Comparison of ENCODE assay signal across 8 mouse cellular contexts in the genomic region with DNA sequence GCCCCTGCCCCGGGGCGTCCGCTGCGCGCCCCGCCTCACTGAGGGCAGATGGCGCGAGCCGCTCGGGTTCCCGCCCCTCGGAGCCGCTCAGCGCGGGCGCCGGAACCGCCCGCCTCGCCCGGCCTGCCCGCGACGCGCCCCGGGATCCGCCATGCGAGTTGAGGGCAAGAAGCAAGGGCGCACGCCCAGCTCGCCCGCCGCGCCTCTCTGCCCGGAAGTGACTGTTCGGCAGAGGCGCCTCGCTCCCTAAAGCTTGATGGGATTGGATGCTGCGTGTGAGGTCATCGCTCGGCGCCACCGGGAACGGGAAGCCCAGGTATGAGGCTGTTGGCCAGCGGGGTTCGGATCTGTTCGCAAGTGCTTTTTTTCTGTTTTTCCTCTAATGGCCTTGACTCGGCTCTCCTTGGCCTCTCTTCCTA. TPM values are rescaled to one million over a fixed set of nuclear protein-coding genes. Genes with fewer than 3 reads are reported as not detected.
A peak's percentile ranks its signal among the peaks of the same experiment; 100 is the strongest.
DNase-seq lines count a peak whose midpoint lies in the region; ATAC-seq and TF ChIP-seq lines count a peak whose summit lies in the region.

A gene (minus strand): TSS at position 207 of the 419 bp plus-strand sequence.
A gene (plus strand): TSS at position 276 of the 419 bp plus-strand sequence.

- H3K4me3 ChIP-seq in ES-Bruce4 (ENCODE audit: low read depth, low read length): peak within 1 kb of the TSS; percentile 90
- peak within 1 kb of the TSS; percentile 95 for H3K4me3 ChIP-seq in forebrain, embryonic 13.5 days
- peak within 1 kb of the TSS; percentile 88 for H3K4me3 ChIP-seq in liver, postnatal 0 days (ENCODE audit: low read depth, low read length)
- H3K4me3 ChIP-seq in neural tube, embryonic 14.5 days (ENCODE audit: low read depth, low read length): peak within 1 kb of the TSS; percentile 97

- peaks cover 2% of the 10 kb centered on the region; the same call in 1 of the 2 replicates for H3K36me3 ChIP-seq in ES-Bruce4 (ENCODE audit: control insufficient read depth, insufficient read depth, low read length, poor library complexity, severe bottlenecking)
- peaks cover 2% of the 10 kb centered on the region for H3K36me3 ChIP-seq in forebrain, embryonic 13.5 days (ENCODE audit: poor library complexity, severe bottlenecking)
- no peaks in the 10 kb centered on the region for H3K36me3 ChIP-seq in liver, postnatal 0 days (replicated peaks; ENCODE audit: insufficient read depth, low read length)
- H3K36me3 ChIP-seq in neural tube, embryonic 14.5 days (ENCODE audit: control insufficient read depth, insufficient read depth, low read length): no peaks in the 10 kb centered on the region

- peak within 1 kb of the TSS; percentile 75 for H3K4me2 ChIP-seq in forebrain, embryonic 13.5 days
- H3K4me2 ChIP-seq in liver, postnatal 0 days (ENCODE audit: low read depth, low read length): peak within 1 kb of the TSS; percentile 83
- H3K4me2 ChIP-seq in neural tube, embryonic 14.5 days (ENCODE audit: low read depth, low read length): peak within 1 kb of the TSS; percentile 66

- WGBS in forebrain, embryonic 13.5 days: 0% methylated on average over 47 of the region's 48 CpGs
- under 1% methylated on average over 48 of the region's 48 CpGs for WGBS in large intestine, adult 2 months
- under 1% methylated on average over 41 of the region's 48 CpGs for WGBS in liver, postnatal 0 days (ENCODE audit: insufficient replicate concordance)
- under 1% methylated on average over 44 of the region's 48 CpGs for WGBS in neural tube, embryonic 14.5 days

- H3K9ac ChIP-seq in ES-Bruce4 (ENCODE audit: low read depth, poor library complexity, severe bottlenecking): peak within 1 kb of the TSS; percentile 83
- H3K9ac ChIP-seq in forebrain, embryonic 13.5 days: peak within 1 kb of the TSS; percentile 95
- peak within 1 kb of the TSS; percentile 88 for H3K9ac ChIP-seq in liver, postnatal 0 days (replicated peaks)
- H3K9ac ChIP-seq in neural tube, embryonic 14.5 days (replicated peaks; ENCODE audit: low read depth, low read length): peak within 1 kb of the TSS; percentile 84

- no peak for TF ChIP-seq EP300 in ES-Bruce4 (IDR thresholded peaks at IDR 0.05; ENCODE audit: insufficient read depth, low read depth, low read length)
- no peak for TF ChIP-seq EP300 in liver, postnatal 0 days (IDR thresholded peaks at IDR 0.05; ENCODE audit: low read depth)

- H3K9me3 ChIP-seq in ES-Bruce4 (replicated peaks; ENCODE audit: control insufficient read depth, insufficient read depth, low read length, poor library complexity, severe bottlenecking): no peaks in the 10 kb centered on the region
- H3K9me3 ChIP-seq in forebrain, embryonic 13.5 days (replicated peaks): no peaks in the 10 kb centered on the region
- no peaks in the 10 kb centered on the region for H3K9me3 ChIP-seq in liver, postnatal 0 days (ENCODE audit: low read length)
- H3K9me3 ChIP-seq in neural tube, embryonic 14.5 days (ENCODE audit: control insufficient read depth, low read length): no peaks in the 10 kb centered on the region

- H3K27me3 ChIP-seq in ES-Bruce4 (ENCODE audit: control insufficient read depth, insufficient read depth, low read length, poor library complexity, severe bottlenecking): no peaks in the 10 kb centered on the region
- no peaks in the 10 kb centered on the region for H3K27me3 ChIP-seq in forebrain, embryonic 13.5 days
- no peaks in the 10 kb centered on the region for H3K27me3 ChIP-seq in liver, postnatal 0 days (ENCODE audit: insufficient read depth, low read length)
- no peaks in the 10 kb centered on the region for H3K27me3 ChIP-seq in neural tube, embryonic 14.5 days (ENCODE audit: control insufficient read depth, insufficient read depth, low read length)

- no peak for TF ChIP-seq CTCF in ES-Bruce4 (IDR thresholded peaks at IDR 0.05; ENCODE audit: low read depth, low read length)
- no peak for TF ChIP-seq CTCF in liver, postnatal 0 days (IDR thresholded peaks at IDR 0.05; ENCODE audit: low read depth)

- peak within 1 kb of the TSS; percentile 21; the same call in 1 of the 2 replicates for H3K27ac ChIP-seq in ES-Bruce4 (ENCODE audit: insufficient read depth, low read length)
- H3K27ac ChIP-seq in forebrain, embryonic 13.5 days: peak within 1 kb of the TSS; percentile 92
- H3K27ac ChIP-seq in liver, postnatal 0 days (ENCODE audit: low read depth): peak within 1 kb of the TSS; percentile 94
- H3K27ac ChIP-seq in neural tube, embryonic 14.5 days (ENCODE audit: low read depth, low read length): peak within 1 kb of the TSS; percentile 90

- TF ChIP-seq POLR2A in ES-Bruce4 (IDR thresholded peaks at IDR 0.05; ENCODE audit: insufficient read depth, low read length): no peak

- peak; percentile 98 for DNase-seq in heart, postnatal 10 days
- peak; percentile 90 for DNase-seq in large intestine, adult 2 months (ENCODE audit: low read depth, low spot score)
- peak; percentile 98 for DNase-seq in liver, postnatal 0 days
- DNase-seq in testis, postnatal 10 days (ENCODE audit: low spot score): peak; percentile 96

- H3K4me1 ChIP-seq in ES-Bruce4 (ENCODE audit: control insufficient read depth, insufficient read depth, low read length): peaks cover 3% of the 10 kb centered on the region
- H3K4me1 ChIP-seq in forebrain, embryonic 13.5 days: peaks cover 31% of the 10 kb centered on the region
- peaks cover 18% of the 10 kb centered on the region for H3K4me1 ChIP-seq in liver, postnatal 0 days (ENCODE audit: insufficient read depth)
- peaks cover 15% of the 10 kb centered on the region for H3K4me1 ChIP-seq in neural tube, embryonic 14.5 days (ENCODE audit: control insufficient read depth, insufficient read depth, low read length)

- intact Hi-C loops in heart, postnatal 10 days (cut with DNase I): loop anchor here (5.0 kb wide), 1 partner anchor 300 kb away; a partner anchor contains a TSS

- peak; percentile 98 for ATAC-seq in cerebellum, adult (ENCODE audit: insufficient number of reproducible peaks, low FRiP score, low TSS enrichment)
- ATAC-seq in forebrain, embryonic 13.5 days: peak; percentile 100
- peak; percentile 98 for ATAC-seq in liver, postnatal 0 days
- ATAC-seq in neural tube, embryonic 14.5 days (ENCODE audit: low read depth): peak; percentile 99

RNA-seq across cellular contexts. Expression of the first gene that starts in this region (rescaled TPM):
- polyA plus RNA-seq in ES-Bruce4 (2011; ENCODE audit: insufficient read depth, insufficient read length, low read depth, missing spikeins): 15.5 and 16.0 TPM in 2 replicates
- polyA plus RNA-seq in forebrain, embryonic 13.5 days (2015; fragmentation: Nextera tagmentation; extraction: Ambion mirVana): 8.8 and 8.9 TPM in 2 replicates
- 10 to 100 TPM; 15.5 to 16.3 TPM for total RNA-seq in heart, postnatal 10 days (2021)
- 3.0 and 3.6 TPM in 2 replicates for polyA plus RNA-seq in large intestine, adult 2 months (2012; rRNA removed)
- 3.1 and 3.4 TPM in 2 replicates for polyA plus RNA-seq in liver, postnatal 0 days (2015; fragmentation: Nextera tagmentation; extraction: Ambion mirVana)
- polyA plus RNA-seq in neural tube, embryonic 14.5 days (2014; fragmentation: Nextera tagmentation; extraction: Ambion mirVana): 13.9 and 17.9 TPM in 2 replicates

RNA-seq across cellular contexts. Expression of the second gene that starts in this region (rescaled TPM):
- 15.9 and 17.5 TPM in 2 replicates for polyA plus RNA-seq in ES-Bruce4 (2011; ENCODE audit: insufficient read depth, insufficient read length, low read depth, missing spikeins)
- polyA plus RNA-seq in forebrain, embryonic 13.5 days (2015; fragmentation: Nextera tagmentation; extraction: Ambion mirVana): 15.4 and 18.3 TPM in 2 replicates
- total RNA-seq in heart, postnatal 10 days (2021): 1 to 10 TPM; 6.8 to 6.9 TPM
- 3.7 and 3.9 TPM in 2 replicates for polyA plus RNA-seq in large intestine, adult 2 months (2012; rRNA removed)
- 10.7 and 10.8 TPM in 2 replicates for polyA plus RNA-seq in liver, postnatal 0 days (2015; fragmentation: Nextera tagmentation; extraction: Ambion mirVana)
- polyA plus RNA-seq in neural tube, embryonic 14.5 days (2014; fragmentation: Nextera tagmentation; extraction: Ambion mirVana): 12.8 and 17.6 TPM in 2 replicates

Comparison
In these comparisons a context has a peak if more than half of its experiments do, and no peak if none do; other contexts are left out.
1. Peak in every context shown above with its lines: DNase-seq, ATAC-seq, H3K4me3 ChIP-seq and H3K27ac ChIP-seq.
2. H3K27ac ChIP-seq: peak in every context shown above with its lines; median percentile 94 in liver, postnatal 0 days; 92 in forebrain, embryonic 13.5 days; 90 in neural tube, embryonic 14.5 days; 21 in ES-Bruce4.